Mouse (Mus musculus): ENCODE data around the gene Iqgap3.

DNA sequence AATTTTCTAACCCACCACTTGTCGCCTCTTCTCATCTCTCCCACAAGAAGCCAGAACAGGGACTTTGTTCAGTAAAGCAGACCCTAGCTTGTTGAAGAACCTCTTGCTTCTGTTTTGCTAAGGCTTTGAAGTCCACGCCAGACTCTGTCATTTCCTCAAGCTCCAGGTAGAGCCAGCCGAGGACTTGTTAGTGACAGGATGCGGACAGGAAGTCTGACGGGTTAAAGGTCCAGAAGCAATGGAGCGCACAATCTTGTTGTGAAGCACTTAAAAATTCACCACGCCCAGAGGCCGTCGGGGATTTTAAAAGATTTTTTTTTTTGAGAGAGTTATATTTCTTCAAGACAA is 59.6 kb downstream of the Iqgap3 start:
- TF ChIP-seq GATA1 (IDR thresholded peaks at IDR 0.05; ENCODE audit: borderline replicate concordance, low read length) = no peak
- no peak for TF ChIP-seq FLI1 (IDR thresholded peaks at IDR 0.05; ENCODE audit: low read length)
